Mouse (Mus musculus): ENCODE measurements around the gene Cldn9. TPM values are rescaled to one million over a fixed set of nuclear protein-coding genes. Genes with fewer than 3 reads are reported as not detected.

Cldn9 gene
- polyA plus RNA-seq, 1 experiment: 0.14 TPM

DNA sequence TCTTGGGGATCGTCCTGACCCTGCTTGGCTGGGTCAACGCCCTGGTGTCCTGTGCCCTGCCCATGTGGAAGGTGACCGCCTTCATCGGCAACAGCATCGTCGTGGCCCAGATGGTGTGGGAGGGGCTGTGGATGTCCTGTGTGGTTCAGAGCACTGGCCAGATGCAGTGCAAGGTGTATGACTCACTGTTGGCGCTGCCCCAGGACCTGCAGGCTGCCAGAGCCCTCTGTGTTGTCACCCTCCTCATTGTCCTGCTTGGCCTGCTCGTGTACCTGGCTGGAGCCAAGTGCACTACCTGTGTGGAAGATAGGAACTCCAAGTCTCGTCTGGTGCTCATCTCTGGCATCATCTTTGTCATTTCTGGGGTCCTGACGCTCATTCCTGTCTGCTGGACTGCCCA, 2.7 kb downstream of the Cldn9 start:
- no peak for DNase-seq (ENCODE audit: extremely low spot score in 1 of 2, low spot score in 1 of 2)

DNA sequence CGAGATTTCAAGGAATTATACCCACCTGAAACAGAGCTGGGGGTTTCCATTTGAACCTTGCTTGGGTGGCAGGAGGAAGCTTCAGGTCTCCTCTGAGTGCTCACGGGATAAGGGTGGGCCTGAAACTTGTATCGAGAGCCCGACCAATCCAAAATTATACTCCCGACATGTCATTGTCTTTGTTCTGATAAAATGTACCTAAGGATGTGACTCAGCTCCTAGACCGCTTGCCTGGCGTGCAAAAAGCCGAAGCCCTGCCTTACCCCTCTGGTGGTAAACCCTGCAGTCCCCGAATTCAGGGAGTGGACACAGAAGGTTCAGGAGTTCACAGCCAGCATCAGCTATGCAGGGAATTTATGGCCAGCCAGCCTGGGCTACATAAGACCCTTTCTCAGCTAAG, 3.5 kb downstream of the Cldn9 start:
- DNase-seq (ENCODE audit: extremely low spot score in 1 of 2, low spot score in 1 of 2): no peak

DNA sequence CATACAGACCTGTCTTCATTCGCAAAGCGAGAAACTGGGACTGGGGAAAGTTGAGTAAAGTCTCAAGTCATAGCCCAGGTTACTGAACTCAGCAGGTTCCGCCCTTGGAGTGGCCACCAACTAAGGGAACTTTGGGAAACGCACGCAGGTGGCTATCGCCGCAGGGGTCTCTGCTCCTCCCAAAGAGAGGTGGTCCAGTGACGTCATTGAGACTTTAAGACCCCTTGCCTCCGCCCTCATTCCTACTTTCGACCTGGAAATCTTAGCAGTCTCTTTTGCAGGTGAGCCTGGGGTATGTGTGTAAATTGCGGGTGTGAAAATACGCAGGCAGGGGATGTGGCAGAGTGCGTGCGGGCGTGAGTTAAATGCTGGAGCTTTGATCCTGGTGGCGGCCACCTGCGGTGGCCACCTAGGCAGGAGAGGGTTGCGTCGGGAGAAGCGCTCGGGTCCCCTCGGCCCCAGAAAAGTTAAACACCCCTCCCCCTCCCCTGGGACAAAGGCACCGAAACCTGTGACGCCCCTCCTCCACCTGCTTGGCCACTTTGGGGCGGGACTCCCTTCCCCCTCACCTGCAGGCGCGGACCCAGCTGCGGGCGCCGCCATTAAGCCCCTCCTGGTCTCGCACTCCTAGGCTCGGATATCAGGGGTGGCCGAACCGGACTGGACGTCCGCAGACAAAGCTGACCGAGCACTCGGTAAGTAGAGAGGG, 4.5 kb downstream of the Cldn9 start, which contains the start of gene Cldn6:
Gene Cldn6 (plus strand): TSS at position 123 of the 709 bp plus-strand sequence.
- no peak for DNase-seq (ENCODE audit: extremely low spot score in 1 of 2, low spot score in 1 of 2)

DNA sequence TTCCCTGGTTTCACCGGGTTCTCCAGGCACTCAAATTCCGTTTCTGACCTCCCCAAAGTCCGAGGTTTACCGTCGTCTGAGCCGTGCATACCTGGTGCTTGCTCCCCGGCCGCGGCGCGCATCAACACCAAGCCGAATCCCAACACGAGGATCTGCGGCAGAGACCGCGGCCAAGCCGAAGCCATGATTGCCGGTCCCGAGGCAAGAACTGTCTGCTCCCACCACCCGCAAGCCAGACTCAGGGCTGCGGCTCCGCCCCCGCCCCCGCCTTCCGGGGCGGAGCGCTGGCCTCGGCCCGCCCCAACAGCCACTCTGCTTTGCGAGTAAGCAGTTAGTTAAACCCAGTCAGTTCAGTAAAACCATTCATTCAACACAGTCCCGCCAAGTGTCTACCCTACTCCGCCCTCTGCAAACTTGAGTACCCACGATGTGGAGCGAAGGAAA, 6.6 kb downstream of the Cldn9 start, which contains the start of gene Tnfrsf12a:
Gene Tnfrsf12a (minus strand): TSS at position 233 of the 444 bp plus-strand sequence.
- DNase-seq (ENCODE audit: extremely low spot score in 1 of 2, low spot score in 1 of 2): peak; percentile 38 to 81

DNA sequence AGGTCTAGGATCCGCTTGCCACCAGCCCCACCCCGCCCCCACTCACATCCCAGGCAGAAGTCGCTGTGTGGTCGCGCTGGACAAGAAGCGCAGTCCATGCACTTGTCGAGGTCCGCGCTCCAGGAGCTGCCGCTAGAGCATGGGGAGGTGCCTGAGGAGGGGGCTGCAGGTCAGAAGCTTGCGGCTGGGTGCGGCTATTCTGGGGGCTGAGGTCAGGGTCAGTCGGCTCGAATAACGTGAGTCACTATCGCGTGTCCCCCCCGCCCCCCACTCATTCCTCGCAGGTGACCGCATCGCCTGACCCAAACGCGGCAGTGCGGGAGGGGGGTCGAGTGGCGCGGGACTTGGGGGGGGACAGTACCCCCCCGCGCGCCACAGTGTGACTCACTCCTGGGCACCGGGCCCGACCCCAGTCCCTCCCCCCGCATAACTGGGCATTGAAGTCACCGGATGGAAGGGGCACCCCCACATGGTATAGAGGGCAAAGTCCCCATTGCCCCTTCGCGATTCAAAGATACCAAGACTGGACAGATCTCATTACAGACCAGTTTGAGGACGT, 7.3 kb downstream of the Cldn9 start:
- peak in 1 of 2 experiments; percentile 13 for DNase-seq (ENCODE audit: extremely low spot score in 1 of 2, low spot score in 1 of 2)

DNA sequence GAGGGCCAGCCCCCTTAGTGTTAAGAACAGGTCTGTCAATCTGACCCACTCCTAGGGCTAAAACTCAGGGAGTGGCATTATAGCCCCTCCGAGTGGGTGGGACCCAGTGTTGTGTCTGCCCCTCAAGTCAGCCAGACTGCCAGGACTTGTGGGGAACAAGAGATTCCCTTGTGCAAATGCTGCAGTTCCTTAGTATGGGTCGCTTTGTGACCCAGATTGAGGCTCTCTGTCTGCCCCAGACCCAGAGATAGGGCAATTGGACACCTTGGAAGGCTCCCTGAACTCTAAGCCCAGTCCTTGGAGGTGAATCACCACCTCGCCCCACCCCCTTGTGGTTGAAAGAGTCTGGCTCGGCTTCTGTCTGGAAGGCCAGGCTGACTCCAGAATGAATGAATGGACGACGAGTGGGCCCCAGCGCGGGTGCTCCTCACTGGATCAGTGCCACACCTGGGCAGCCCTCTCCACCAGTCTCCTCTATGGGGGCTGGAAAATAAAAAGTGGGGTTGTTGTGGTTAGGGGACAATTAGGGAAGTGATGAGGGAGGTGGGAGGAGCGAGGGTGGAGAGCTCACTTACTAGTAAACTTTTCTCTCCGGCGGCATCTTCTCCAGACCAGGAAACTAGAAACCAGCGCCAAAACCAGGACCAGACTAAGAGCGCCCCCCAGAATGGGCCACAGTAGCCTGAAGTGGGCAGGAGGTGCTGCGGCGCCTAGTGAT, 8.1 kb downstream of the Cldn9 start:
- peak in 1 of 2 experiments; percentile 20 for DNase-seq (ENCODE audit: extremely low spot score in 1 of 2, low spot score in 1 of 2)

DNA sequence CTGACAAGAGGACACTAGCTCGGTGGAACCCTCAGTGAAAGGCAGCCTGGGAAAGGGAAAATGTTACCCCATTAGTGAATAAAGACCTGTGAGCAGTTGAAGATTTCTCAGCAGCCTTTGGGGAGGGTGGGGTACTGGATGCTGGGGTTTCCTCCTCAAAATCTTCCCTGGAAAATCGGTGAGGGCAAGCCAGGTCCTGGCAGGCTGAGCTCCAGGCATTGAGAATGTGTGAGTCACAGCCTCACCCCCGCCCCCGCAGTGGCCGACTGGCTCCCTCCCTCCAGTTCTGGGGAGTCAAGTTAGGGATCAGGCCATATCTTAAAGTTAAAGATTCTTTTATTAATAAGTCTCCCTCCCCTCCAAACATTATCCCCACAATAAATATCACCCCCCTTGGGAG, 8.7 kb downstream of the Cldn9 start:
- DNase-seq (ENCODE audit: extremely low spot score in 1 of 2, low spot score in 1 of 2): peak in 1 of 2 experiments; percentile 41

DNA sequence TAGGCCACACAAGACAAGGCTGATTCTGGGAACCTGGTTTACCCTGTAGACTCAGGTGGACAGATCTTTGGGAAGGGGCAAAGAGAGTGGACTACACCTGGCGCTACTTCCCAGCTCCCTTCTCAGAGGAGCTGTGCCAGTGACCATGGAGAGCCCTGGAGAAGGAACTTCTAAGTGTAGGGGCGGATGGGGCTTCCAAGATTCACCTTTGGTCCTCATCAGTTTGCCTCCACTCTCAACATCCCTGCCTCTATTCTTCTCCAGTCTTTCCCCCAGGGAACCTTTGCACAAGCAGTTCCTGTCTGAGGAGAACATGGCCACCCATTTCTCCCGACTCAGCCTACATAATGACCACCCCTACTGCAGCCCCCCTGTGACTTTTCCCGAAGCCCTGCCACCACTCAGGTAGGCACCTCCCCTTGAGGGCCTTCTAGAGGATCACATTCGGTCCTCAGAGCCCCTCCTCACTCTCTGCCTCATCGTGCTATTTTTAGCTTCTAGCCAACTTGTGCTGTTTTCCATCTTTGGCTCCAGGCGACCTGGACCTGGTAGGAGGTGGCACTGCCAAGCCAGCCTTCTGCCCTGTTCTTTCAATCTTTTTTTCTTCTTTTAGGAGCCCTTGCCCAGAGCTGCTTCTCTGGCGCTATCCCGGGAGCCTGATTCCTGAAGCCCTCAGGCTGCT, 9.4 kb downstream of the Cldn9 start:
- peak in 1 of 2 experiments; percentile 16 for DNase-seq (ENCODE audit: extremely low spot score in 1 of 2, low spot score in 1 of 2)

DNA sequence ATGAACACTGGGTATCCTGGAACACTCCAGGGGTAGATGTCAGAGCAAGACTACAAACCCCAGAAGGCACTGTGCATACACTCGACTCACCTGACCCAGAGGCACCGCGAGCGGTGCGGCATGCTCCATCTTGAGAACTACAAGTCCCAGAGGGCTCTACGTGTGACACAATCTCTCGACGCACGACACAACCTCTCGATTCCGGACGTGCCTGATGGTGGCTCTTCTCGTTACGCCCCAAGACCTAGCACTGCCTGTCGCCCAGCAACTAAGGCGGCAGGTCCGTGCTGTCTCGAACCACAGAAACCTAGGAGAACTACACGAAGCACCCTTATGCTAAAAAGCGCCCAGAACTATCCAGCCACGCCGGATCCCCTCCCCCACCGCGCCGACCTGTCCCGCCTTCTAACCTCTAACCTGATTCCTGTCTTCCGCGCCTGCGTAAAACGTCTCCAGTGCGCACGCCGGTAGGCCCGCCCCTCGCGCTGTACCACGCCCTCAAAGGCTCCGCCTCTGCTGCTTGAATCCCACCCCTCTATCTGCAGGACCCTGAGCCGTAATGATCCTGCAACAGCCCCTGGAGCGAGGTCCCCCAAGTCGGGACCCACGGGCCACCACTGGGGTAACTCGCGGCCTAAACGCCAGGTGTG, 10.3 kb downstream of the Cldn9 start, which contains the start of the genes Hcfc1r1 and Thoc6:
Gene Hcfc1r1 (plus strand): TSS at position 173 of the 650 bp plus-strand sequence.
Gene Thoc6 (minus strand): TSS at position 459 of the 650 bp plus-strand sequence.
- DNase-seq (ENCODE audit: extremely low spot score in 1 of 2, low spot score in 1 of 2): peak; percentile 94 to 96

DNA sequence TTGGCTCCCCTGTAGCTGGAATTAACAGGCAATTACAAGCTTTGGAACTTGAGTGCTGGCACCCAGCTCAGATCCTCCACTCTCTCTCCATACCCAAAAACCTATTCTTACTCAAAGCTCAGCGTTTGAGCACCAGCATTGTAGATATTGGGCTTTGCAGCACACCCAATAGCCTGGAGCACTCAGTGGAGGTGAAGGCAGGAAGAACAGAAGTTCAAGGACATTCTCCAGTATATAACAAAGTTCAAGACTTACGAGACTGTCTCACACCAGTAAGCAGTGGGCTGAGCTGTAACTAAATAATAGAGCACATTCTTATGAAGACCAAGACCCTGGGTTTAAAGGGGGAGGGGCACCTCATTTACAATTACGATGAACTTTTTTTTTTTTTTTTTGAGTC, 11.1 kb downstream of the Cldn9 start:
- no peak for DNase-seq (ENCODE audit: extremely low spot score in 1 of 2, low spot score in 1 of 2)

DNA sequence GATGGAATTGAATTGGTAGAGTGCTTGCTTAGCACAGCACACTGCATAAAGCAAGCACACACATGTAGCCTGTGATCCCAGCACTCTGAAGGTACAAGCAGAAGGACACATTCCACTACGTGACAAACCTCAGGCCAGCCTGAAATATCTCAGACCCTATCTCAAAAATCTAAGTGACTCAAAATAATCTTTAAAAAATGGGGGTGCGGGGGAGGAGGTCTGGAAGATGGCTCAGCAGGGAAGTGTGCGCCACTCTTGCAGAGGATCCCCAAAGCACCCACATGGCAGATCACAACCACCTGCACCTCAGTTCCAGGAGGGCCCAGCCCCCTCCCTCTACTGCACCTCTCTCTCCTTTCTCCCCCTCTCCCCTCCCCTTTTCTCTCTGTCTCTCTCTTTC, 12.3 kb downstream of the Cldn9 start:
- DNase-seq (ENCODE audit: extremely low spot score in 1 of 2, low spot score in 1 of 2): no peak

DNA sequence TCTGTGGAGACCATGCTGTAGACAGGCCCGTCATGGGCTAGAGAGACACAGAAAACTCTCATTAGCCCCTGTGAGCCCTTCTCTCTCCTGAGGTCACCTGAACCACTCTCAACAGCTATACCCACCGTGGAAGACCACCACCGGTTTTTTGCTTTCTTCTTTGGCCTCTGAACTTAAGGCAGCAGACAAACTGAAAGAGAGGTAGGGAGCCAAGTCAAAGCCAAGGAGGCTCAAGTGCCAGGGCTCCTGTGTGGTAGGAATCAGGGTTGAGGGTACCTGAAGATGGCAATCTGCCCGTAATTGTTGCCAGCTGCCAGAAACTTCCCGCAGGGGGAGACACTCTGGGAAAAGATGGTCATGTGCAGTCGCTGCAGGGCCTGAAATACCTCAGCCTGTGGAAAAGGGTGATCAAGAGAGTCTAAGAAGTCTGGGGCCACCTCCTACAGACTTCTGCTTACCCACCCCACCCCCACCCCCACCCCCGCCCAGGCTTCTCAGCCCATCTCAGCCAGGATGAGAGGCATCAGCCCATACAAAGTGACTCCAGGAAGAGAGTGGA, 13.2 kb downstream of the Cldn9 start:
- DNase-seq (ENCODE audit: extremely low spot score in 1 of 2, low spot score in 1 of 2): no peak

DNA sequence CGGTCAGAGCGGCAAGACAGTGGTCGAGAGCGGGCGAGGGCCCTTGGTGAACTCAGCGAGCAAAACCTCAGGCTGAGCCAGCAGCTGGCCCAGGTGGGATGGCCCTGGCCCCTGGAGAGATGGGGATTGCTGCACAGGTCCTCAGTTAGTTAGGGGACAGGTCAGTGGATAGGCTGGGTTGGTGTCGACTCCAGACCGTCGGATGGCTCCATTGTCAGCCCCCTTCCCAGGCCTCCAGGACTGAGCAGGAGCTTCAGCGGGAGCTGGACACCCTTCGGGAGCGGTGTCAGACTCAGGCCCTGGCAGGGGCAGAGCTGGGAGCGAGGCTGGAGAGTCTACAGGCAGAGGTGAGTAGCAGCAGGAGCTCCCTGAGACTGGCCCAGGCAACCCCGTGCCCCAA, 18.3 kb downstream of the Cldn9 start:
- DNase-seq (ENCODE audit: extremely low spot score in 1 of 2, low spot score in 1 of 2): no peak

DNA sequence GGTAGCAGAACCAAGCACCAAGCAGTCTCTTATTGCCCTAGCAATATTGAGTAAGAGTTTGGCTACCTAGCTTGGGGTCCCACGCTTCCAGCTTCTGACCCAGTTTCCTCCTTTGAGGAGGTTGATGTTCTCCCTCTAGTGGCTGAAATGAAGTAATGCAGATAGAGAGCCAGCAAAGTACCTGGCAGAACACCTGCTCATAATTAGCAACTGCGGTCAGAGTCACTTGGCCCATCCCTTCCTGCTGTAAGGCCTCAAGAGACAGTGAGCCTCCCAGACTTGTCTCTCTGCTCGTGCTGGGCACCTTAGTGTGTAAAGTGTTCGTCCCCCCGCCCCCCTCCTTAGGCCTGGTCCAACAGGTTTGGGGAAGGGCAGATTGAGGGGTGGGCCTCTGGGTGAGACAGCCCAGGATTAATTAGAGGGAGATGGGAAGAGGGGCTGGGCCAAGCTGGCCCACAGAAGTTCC, 19.2 kb downstream of the Cldn9 start:
- DNase-seq (ENCODE audit: extremely low spot score in 1 of 2, low spot score in 1 of 2): peak in 1 of 2 experiments; percentile 39

DNA sequence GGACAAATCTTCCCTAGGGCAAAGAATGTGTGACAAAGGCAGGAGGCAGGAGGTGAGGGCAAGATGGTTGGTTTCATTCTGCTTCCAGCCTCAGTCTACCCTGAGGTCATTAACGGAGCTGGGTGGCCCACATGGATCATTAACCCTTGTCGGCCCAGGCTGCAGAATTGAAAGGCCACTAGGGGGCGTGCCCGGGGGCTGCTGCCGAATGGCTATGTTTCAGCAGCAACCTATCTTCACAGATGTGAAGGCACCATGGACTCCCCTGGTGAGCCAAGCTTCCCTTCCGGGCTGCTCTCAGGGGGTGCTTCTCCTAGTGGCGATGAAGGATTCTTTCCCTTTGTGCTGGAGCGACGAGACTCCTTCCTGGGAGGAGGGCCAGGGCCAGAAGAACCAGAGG, 22.3 kb downstream of the Cldn9 start:
- DNase-seq (ENCODE audit: extremely low spot score in 1 of 2, low spot score in 1 of 2): no peak

DNA sequence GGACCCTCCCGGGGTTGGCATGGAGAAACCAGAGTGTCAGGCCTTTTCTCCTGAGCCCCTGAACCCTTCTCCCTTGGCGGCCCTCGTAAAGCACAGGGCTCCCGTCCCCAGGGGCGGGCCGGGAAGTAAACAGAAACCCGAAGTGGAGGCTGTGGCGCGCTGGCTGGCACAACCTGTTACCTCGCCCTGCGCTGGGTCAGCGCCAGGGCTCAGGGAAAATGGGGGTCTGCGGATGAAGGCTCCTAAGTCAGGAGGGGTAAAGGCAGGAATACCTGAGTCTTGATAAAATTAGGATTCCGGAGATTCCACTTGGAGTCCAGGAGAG, 23.0 kb downstream of the Cldn9 start:
- no peak for DNase-seq (ENCODE audit: extremely low spot score in 1 of 2, low spot score in 1 of 2)

DNA sequence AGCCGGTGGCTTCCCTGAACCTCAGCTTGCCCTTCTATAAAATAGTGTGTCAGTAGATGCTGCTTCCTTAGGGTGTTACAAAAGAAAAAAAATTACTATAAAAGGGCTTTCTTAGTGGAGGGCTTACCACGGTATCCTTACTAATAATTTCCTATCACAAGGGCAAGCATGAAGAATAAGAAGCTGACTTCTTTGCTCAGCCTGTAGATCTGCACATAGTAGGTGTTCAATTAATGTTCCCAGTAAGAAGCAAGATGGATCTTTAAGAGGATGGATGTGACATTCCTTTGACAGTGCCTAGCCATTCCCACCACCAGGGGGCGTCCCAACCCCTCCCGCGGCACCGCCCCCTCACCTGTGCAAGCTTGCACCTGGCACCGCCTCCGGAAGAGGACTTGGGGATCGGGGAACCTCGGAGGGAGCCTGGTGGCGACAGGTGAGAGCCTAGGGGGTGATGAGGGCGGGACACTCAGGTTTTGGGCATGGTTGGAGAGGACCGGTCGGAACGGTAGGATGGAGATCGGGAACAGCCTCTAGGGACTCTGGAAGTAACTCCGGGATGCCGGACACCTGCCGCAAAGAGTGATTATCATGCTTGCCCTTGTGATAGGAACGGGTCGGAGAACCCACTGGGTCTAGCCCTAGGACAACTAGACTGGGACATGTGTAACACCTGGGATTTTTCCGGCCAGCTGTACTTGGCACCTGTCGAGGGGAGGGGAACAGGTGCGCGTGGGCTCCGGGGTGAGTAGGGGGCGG, 23.5 kb downstream of the Cldn9 start, which contains the start of gene Bicdl2:
Gene Bicdl2 (plus strand): TSS at position 390 of the 759 bp plus-strand sequence.
- no peak for DNase-seq (ENCODE audit: extremely low spot score in 1 of 2, low spot score in 1 of 2)

DNA sequence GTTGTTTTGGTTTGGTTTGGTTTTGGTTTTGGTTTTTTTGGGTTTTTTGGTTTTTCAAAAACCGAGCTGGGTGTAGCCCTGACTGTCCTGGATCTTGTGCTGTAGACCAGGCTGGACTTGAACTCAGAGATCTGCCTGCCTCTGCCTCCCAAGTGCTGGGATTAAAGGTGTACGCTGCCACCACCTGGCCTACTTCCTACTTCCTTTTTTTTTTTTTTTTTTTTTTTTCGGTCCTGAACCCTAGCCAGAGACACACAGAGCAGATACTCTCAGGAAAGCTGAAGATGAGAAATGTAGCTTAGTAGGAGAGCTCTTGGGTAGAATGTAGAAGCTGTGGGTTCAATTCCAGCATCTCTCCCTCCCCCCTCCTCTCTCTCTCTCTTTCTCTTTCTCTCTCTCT, 25.4 kb downstream of the Cldn9 start:
- DNase-seq (ENCODE audit: extremely low spot score in 1 of 2, low spot score in 1 of 2): no peak

DNA sequence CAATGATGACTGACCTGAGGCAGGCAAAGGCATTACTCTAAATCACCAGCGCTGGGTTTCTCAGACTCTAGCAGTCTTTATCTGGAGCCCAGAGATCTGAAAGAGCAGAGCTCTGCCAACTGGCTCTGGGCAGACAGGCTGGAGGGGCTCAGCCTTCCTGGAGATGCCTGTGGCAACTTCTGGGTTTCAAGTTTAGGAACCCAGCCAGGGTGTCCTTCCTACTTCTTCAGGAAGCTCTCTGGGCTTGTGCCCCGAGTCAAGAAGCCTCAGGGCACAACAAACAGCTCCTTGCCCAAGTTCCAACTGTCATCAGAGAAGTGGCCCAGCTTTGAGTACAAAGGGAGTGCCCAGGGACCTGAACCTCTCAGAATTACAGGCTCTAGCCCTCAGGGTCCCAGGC, 29.4 kb downstream of the Cldn9 start:
- DNase-seq (ENCODE audit: extremely low spot score in 1 of 2, low spot score in 1 of 2): no peak

Data from frontal cortex, adult 2 months (tissue).